Mouse (Mus musculus): ENCODE data around the gene Itgb1bp1. TPM values are rescaled to one million over a fixed set of nuclear protein-coding genes. Genes with fewer than 3 reads are reported as not detected.

The Itgb1bp1 gene
- polyA plus RNA-seq, 1 experiment, result 23.6 TPM

DNA sequence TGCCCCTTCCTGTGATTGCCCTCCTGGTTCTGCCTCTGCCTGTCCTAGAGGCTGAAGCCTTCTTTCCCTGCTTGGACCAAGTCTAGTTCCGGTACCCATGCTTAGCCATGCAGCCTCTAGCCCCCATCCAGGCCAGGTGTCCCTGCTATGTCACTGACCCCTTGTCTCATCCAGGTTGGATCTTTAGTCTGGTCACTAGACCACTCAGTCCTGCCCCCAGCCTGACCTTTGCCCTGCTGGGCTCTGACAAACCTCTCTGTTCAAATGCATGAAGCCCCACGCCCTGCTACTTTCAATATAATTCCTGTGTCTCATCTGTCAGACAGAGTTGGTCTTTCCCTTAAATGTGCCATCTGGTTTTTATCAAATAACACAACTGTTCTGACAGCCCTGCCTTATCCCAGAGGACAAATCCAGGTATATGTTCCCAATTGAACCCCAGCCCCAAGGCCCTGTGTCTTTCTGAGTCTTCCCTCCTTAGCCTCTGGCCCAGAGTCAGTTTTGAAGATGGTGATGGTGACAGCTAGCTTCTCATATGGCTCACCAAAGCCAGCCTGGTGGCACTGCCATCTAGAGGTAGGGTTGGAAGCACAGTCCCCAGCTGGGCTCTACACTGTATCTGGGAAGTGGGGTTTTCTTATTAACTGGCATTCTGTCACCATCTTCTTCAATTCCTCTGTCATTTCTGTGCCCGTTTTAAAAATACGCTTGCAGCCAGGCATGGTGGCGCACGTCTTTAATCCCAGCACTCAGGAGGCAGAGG lies 25.4 kb downstream of the Itgb1bp1 start:
- peak; percentile 65 for TF ChIP-seq CTCF (conservative IDR thresholded peaks at IDR 0.05; ENCODE audit: insufficient read depth, insufficient read length, low read depth, low read length)
- TF ChIP-seq POLR2A (IDR thresholded peaks at IDR 0.05; ENCODE audit: low read depth, low read length), result no peak
- Histone ChIP-seq H3K27me3 (replicated peaks; ENCODE audit: control insufficient read depth, insufficient read depth, low read length) (no peaks in the 10 kb centered on the region), H3K27ac (ENCODE audit: insufficient read depth, low read depth, low read length) (no peak overlapping the region), H3K4me3 (ENCODE audit: insufficient read depth, low read depth, low read length) (no peak overlapping the region), H3K36me3 (ENCODE audit: control insufficient read depth, insufficient read depth, low read length) (no peaks in the 10 kb centered on the region), H3K4me1 (ENCODE audit: control insufficient read depth, insufficient read depth, low read length) (no peaks in the 10 kb centered on the region)
- DNase-seq, result peak; percentile 25
- WGBS, result 91% methylated on average over 6 of the region's 6 CpGs

GRCm38 (mm10) chr12:21247711-21248392 lies 38.2 kb downstream of the Itgb1bp1 start:
- Histone ChIP-seq H3K4me1 (ENCODE audit: control insufficient read depth, insufficient read depth, low read length) (no peaks in the 10 kb centered on the region), H3K4me3 (ENCODE audit: insufficient read depth, low read depth, low read length) (no peak overlapping the region), H3K36me3 (ENCODE audit: control insufficient read depth, insufficient read depth, low read length) (peaks cover 2% of the 10 kb centered on the region; the same call in 1 of the 2 replicates), H3K27me3 (replicated peaks; ENCODE audit: control insufficient read depth, insufficient read depth, low read length) (no peaks in the 10 kb centered on the region), H3K27ac (ENCODE audit: insufficient read depth, low read depth, low read length) (no peak overlapping the region)
- 64% methylated on average over 7 of the region's 7 CpGs for WGBS
- no peak for TF ChIP-seq POLR2A (IDR thresholded peaks at IDR 0.05; ENCODE audit: low read depth, low read length)
- no peak for TF ChIP-seq CTCF (conservative IDR thresholded peaks at IDR 0.05; ENCODE audit: insufficient read depth, insufficient read length, low read depth, low read length)
- no peak for DNase-seq

GRCm38 (mm10) chr12:21244375-21244960 lies 41.6 kb downstream of the Itgb1bp1 start:
- Histone ChIP-seq H3K4me3 (ENCODE audit: insufficient read depth, low read depth, low read length) (no peak overlapping the region), H3K36me3 (ENCODE audit: control insufficient read depth, insufficient read depth, low read length) (no peaks in the 10 kb centered on the region), H3K27ac (ENCODE audit: insufficient read depth, low read depth, low read length) (no peak overlapping the region), H3K27me3 (replicated peaks; ENCODE audit: control insufficient read depth, insufficient read depth, low read length) (no peaks in the 10 kb centered on the region), H3K4me1 (ENCODE audit: control insufficient read depth, insufficient read depth, low read length) (no peaks in the 10 kb centered on the region)
- no peak for DNase-seq
- TF ChIP-seq CTCF (conservative IDR thresholded peaks at IDR 0.05; ENCODE audit: insufficient read depth, insufficient read length, low read depth, low read length) (no peak), POLR2A (IDR thresholded peaks at IDR 0.05; ENCODE audit: low read depth, low read length) (no peak)
- WGBS, result 94% methylated on average over 11 of the region's 11 CpGs

DNA sequence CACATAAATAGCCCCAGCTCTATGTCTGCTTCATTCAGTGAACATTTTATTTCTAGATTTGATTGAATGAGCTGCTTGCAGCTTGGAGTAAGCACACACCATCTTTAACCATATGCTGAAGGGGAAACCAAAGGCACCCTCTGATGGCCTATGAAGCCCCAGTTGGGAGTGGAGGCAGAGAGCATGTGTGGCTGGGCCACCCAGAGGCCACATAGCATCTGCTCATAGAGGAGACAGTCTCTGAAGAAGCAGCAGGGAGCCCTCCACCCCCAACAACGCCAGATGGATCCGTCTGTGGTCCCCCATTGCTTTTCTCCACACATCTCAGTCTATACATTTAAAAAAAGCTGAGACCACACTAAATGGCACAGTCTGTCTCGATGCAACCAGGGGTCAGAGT lies 44.1 kb downstream of the Itgb1bp1 start:
- no peaks in the 10 kb centered on the region for H3K36me3 ChIP-seq (ENCODE audit: control insufficient read depth, insufficient read depth, low read length)
- DNase-seq, result no peak
- no peak overlapping the region for H3K4me3 ChIP-seq (ENCODE audit: insufficient read depth, low read depth, low read length)
- no peaks in the 10 kb centered on the region for H3K27me3 ChIP-seq (replicated peaks; ENCODE audit: control insufficient read depth, insufficient read depth, low read length)
- TF ChIP-seq POLR2A (IDR thresholded peaks at IDR 0.05; ENCODE audit: low read depth, low read length), result no peak
- no peak for TF ChIP-seq CTCF (conservative IDR thresholded peaks at IDR 0.05; ENCODE audit: insufficient read depth, insufficient read length, low read depth, low read length)
- no peak overlapping the region for H3K27ac ChIP-seq (ENCODE audit: insufficient read depth, low read depth, low read length)
- 89% methylated on average over 3 of the region's 3 CpGs for WGBS
- no peaks in the 10 kb centered on the region for H3K4me1 ChIP-seq (ENCODE audit: control insufficient read depth, insufficient read depth, low read length)

DNA sequence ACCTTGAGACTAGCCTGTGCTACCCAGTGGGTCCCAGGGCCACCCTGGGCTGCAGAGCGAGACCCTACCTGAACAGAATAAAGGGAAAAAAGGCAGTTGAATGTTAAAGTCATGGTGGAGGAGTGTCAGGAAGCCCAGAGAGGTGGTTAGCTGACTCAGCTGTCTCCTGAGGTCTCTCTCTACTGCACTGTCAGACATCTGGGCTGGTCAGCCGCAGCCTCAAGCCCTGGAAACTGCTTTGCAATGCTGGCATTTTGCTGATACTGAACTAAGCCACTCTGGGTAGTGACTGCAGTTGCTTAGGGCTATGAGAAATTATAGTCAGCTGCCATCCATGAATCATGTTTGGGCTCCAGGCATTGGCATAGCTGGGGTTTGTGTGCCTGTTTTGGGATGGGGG lies 51.5 kb downstream of the Itgb1bp1 start:
- H3K4me3 ChIP-seq (ENCODE audit: insufficient read depth, low read depth, low read length), result no peak overlapping the region
- no peaks in the 10 kb centered on the region for H3K27me3 ChIP-seq (replicated peaks; ENCODE audit: control insufficient read depth, insufficient read depth, low read length)
- no peaks in the 10 kb centered on the region for H3K36me3 ChIP-seq (ENCODE audit: control insufficient read depth, insufficient read depth, low read length)
- H3K4me1 ChIP-seq (ENCODE audit: control insufficient read depth, insufficient read depth, low read length), result no peaks in the 10 kb centered on the region
- TF ChIP-seq POLR2A (IDR thresholded peaks at IDR 0.05; ENCODE audit: low read depth, low read length) (no peak), CTCF (conservative IDR thresholded peaks at IDR 0.05; ENCODE audit: insufficient read depth, insufficient read length, low read depth, low read length) (no peak)
- DNase-seq, result no peak
- no peak overlapping the region for H3K27ac ChIP-seq (ENCODE audit: insufficient read depth, low read depth, low read length)
- 83% methylated on average over 2 of the region's 2 CpGs for WGBS

DNA sequence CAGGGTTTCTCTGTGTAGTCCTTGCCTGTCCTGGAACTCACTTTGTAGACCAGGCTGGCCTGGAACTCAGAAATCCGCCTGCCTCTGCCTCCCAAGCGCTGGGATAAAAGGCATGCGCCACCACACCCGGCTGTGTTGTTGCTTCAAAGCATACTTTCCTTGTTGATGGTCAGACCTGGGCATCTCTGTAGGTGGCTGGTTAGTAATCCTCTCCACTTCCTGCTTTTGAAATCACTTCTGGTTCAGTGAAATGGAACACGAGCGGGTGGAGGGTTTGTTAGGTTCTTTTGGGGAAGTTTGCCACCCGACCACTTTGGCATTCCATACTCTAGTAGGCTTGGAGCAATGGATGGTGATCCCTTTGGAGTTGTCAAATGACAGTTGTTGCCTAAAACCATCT lies 52.4 kb downstream of the Itgb1bp1 start:
- Histone ChIP-seq H3K36me3 (ENCODE audit: control insufficient read depth, insufficient read depth, low read length) (no peaks in the 10 kb centered on the region), H3K27ac (ENCODE audit: insufficient read depth, low read depth, low read length) (no peak overlapping the region), H3K4me1 (ENCODE audit: control insufficient read depth, insufficient read depth, low read length) (no peaks in the 10 kb centered on the region), H3K27me3 (replicated peaks; ENCODE audit: control insufficient read depth, insufficient read depth, low read length) (no peaks in the 10 kb centered on the region), H3K4me3 (ENCODE audit: insufficient read depth, low read depth, low read length) (no peak overlapping the region)
- no peak for DNase-seq
- WGBS, result 87% methylated on average over 7 of the region's 7 CpGs
- no peak for TF ChIP-seq CTCF (conservative IDR thresholded peaks at IDR 0.05; ENCODE audit: insufficient read depth, insufficient read length, low read depth, low read length)
- TF ChIP-seq POLR2A (IDR thresholded peaks at IDR 0.05; ENCODE audit: low read depth, low read length), result no peak
